8 mouse cellular contexts compared by ENCODE assay signal in genomic region chr2:11266294-11266693, GRCm38 (mm10).
DNase-seq lines count a peak whose midpoint lies in the region; ATAC-seq and TF ChIP-seq lines count a peak whose summit lies in the region.

No protein-coding gene starts in this region.

- no peak overlapping the region for H3K9ac ChIP-seq in kidney, embryonic 15.5 days
- H3K9ac ChIP-seq in ES-Bruce4 (ENCODE audit: low read depth, poor library complexity, severe bottlenecking), result no peak overlapping the region
- no peak overlapping the region for H3K9ac ChIP-seq in forebrain, embryonic 15.5 days (replicated peaks)

- H3K9me3 ChIP-seq in kidney, embryonic 15.5 days (replicated peaks), result no peaks in the 10 kb centered on the region
- no peaks in the 10 kb centered on the region for H3K9me3 ChIP-seq in ES-Bruce4 (replicated peaks; ENCODE audit: control insufficient read depth, insufficient read depth, low read length, poor library complexity, severe bottlenecking)
- no peaks in the 10 kb centered on the region for H3K9me3 ChIP-seq in forebrain, embryonic 15.5 days

- H3K27me3 ChIP-seq in kidney, embryonic 15.5 days, result no peaks in the 10 kb centered on the region
- no peaks in the 10 kb centered on the region for H3K27me3 ChIP-seq in ES-Bruce4 (ENCODE audit: control insufficient read depth, insufficient read depth, low read length, poor library complexity, severe bottlenecking)
- no peaks in the 10 kb centered on the region for H3K27me3 ChIP-seq in forebrain, embryonic 15.5 days

- no peaks in the 10 kb centered on the region for H3K4me1 ChIP-seq in kidney, embryonic 15.5 days
- H3K4me1 ChIP-seq in ES-Bruce4 (ENCODE audit: control insufficient read depth, insufficient read depth, low read length), result no peaks in the 10 kb centered on the region
- no peaks in the 10 kb centered on the region for H3K4me1 ChIP-seq in forebrain, embryonic 15.5 days

- H3K4me2 ChIP-seq in kidney, embryonic 15.5 days, result no peak overlapping the region
- no peak overlapping the region for H3K4me2 ChIP-seq in forebrain, embryonic 15.5 days (replicated peaks)

- no peak overlapping the region for H3K4me3 ChIP-seq in kidney, embryonic 15.5 days (replicated peaks)
- H3K4me3 ChIP-seq in ES-Bruce4 (ENCODE audit: low read depth, low read length), result no peak overlapping the region
- H3K4me3 ChIP-seq in forebrain, embryonic 15.5 days, result no peak overlapping the region

- no peak for TF ChIP-seq EP300 in ES-Bruce4 (IDR thresholded peaks at IDR 0.05; ENCODE audit: insufficient read depth, low read depth, low read length)

- 65% methylated on average over 5 of the region's 5 CpGs for WGBS in kidney, embryonic 15.5 days
- 76% methylated on average over 5 of the region's 5 CpGs for WGBS in forebrain, embryonic 15.5 days

- no peak for ATAC-seq in kidney, embryonic 15.5 days (replicated peaks; ENCODE audit: low FRiP score)
- ATAC-seq in forebrain, embryonic 15.5 days (replicated peaks), result no peak

- TF ChIP-seq POLR2A in ES-Bruce4 (IDR thresholded peaks at IDR 0.05; ENCODE audit: insufficient read depth, low read length), result no peak

- TF ChIP-seq CTCF in ES-Bruce4 (IDR thresholded peaks at IDR 0.05; ENCODE audit: low read depth, low read length), result peak; percentile 43

- no peaks in the 10 kb centered on the region for H3K36me3 ChIP-seq in kidney, embryonic 15.5 days
- no peaks in the 10 kb centered on the region for H3K36me3 ChIP-seq in ES-Bruce4 (ENCODE audit: control insufficient read depth, insufficient read depth, low read length, poor library complexity, severe bottlenecking)
- no peaks in the 10 kb centered on the region for H3K36me3 ChIP-seq in forebrain, embryonic 15.5 days

- DNase-seq in kidney, adult 11 months, result peak; percentile 22
- DNase-seq in induced T-regulatory cell, adult 2 months (ENCODE audit: low read depth), result peak; percentile 87
- peak; percentile 18 to 55 for DNase-seq in spleen, postnatal 10 days (ENCODE audit: low spot score in 2 of 2)
- DNase-seq in layer of hippocampus, adult 9-11 months, result no peak
- DNase-seq in left cerebral cortex, adult 11 months (ENCODE audit: low spot score), result no peak

- no peak overlapping the region for H3K27ac ChIP-seq in kidney, embryonic 15.5 days
- no peak overlapping the region for H3K27ac ChIP-seq in ES-Bruce4 (ENCODE audit: insufficient read depth, low read length)
- no peak overlapping the region for H3K27ac ChIP-seq in forebrain, embryonic 15.5 days (replicated peaks)

Comparison
In these comparisons a context has a peak if more than half of its experiments do, and no peak if none do; other contexts are left out.
1. DNase-seq: peak in kidney, adult 11 months (single experiment), induced T-regulatory cell, adult 2 months (single experiment) and spleen, postnatal 10 days (2 of 2); none in layer of hippocampus, adult 9-11 months (single experiment) and left cerebral cortex, adult 11 months (single experiment).